Mouse (Mus musculus) heart, adult 2 months (tissue): ENCODE data around the gene Rab38. TPM values are rescaled to one million over a fixed set of nuclear protein-coding genes. Genes with fewer than 3 reads are reported as not detected.

ENCODE experiments used
- DNase-seq, 2 experiments: peaks; one replicate each; pipeline ENCODE4 v3.0.0; 2021
- H3K27ac ChIP-seq: fragments of 200-600 bp; 2 replicates; pipeline ENCODE4 v1.8.1; 2022
- H3K27me3 ChIP-seq: fragments of 200-500 bp; 2 replicates; pipeline ENCODE4 v1.6.1; 2012; ENCODE audit warnings: mild to moderate bottlenecking, low read length, inconsistent platforms, mixed read lengths; ENCODE audit not compliant: control insufficient read depth, insufficient read depth
- H3K36me3 ChIP-seq: fragments of 200-500 bp; 2 replicates; pipeline ENCODE4 v1.6.1; 2012; ENCODE audit warnings: low read length, inconsistent platforms; ENCODE audit not compliant: control insufficient read depth, insufficient read depth
- H3K4me1 ChIP-seq: fragments of 200-500 bp; 2 replicates; pipeline ENCODE4 v1.6.1; 2011; ENCODE audit warnings: low read length; ENCODE audit not compliant: control insufficient read depth, insufficient read depth
- H3K4me3 ChIP-seq: fragments of 200-600 bp; 2 replicates; pipeline ENCODE4 v1.8.1; 2022
- H3K79me2 ChIP-seq: fragments of 200-500 bp; replicated peaks from 2 replicates; pipeline ENCODE4 v1.6.1; 2012; ENCODE audit warnings: mild to moderate bottlenecking, inconsistent platforms, low read length, moderate library complexity, mixed read lengths; ENCODE audit not compliant: control insufficient read depth, insufficient read depth
- H3K9ac ChIP-seq: fragments of 200-500 bp; 2 replicates; pipeline ENCODE4 v1.6.1; 2012; ENCODE audit warnings: low read depth, mild to moderate bottlenecking, control low read depth, inconsistent platforms, low read length, mixed read lengths
- CTCF ChIP-seq: fragments of 200-600 bp; IDR thresholded peaks from 2 replicates; pipeline ENCODE4 v1.8.1; 2022; ENCODE audit warnings: antibody characterized with exemption, mild to moderate bottlenecking, moderate library complexity
- EP300 ChIP-seq: fragments of 200-500 bp; IDR thresholded peaks from 2 replicates; pipeline ENCODE4 v1.6.1; 2011; ENCODE audit warnings: low read depth, low read length, control low read depth; ENCODE audit not compliant: insufficient read depth
- POLR2A ChIP-seq: fragments of 200-500 bp; IDR thresholded peaks from 2 replicates; pipeline ENCODE4 v1.6.1; 2011; ENCODE audit warnings: mild to moderate bottlenecking, low read depth, low read length, control low read depth; ENCODE audit not compliant: insufficient read depth
- WGBS: fragments of 180-500 bp; shearing (Covaris S2); methylation state at CpG from one replicate; pipeline ENCODE4 v1.1.7; 2018; 5-methylcytosine and 5-hydroxymethylcytosine counted together
- intact Hi-C: fragments of 180-260 bp; cut with DNase I; formaldehyde crosslinking; loops from one replicate; pipeline ENCODE4 v1.15.1; 2025
- long read RNA-seq: library from polyadenylated mRNA; stranded (forward); transcript quantifications from one replicate; pipeline ENCODE4 v2.0.0, GENCODE M21; 2021
- polyA plus RNA-seq: library from polyadenylated mRNA; depleted of rRNA; stranded (reverse); fragments of >200 nt; gene quantifications from 2 replicates; pipeline ENCODE4 v1.2.3, GENCODE M21; 2012; rRNA removed
- total RNA-seq, 2 experiments: library from RNA; stranded (reverse); gene quantifications; 2 replicates each; pipeline ENCODE4 v1.2.3; 2021

Rab38 gene
- total RNA-seq (under 1 TPM in 1 of 2 experiments, not detected in 1; 0.16 TPM), polyA plus RNA-seq (0.23 TPM in 1 of 2 replicates, not detected in the other)
- long read RNA-seq, result 0 reads

DNA sequence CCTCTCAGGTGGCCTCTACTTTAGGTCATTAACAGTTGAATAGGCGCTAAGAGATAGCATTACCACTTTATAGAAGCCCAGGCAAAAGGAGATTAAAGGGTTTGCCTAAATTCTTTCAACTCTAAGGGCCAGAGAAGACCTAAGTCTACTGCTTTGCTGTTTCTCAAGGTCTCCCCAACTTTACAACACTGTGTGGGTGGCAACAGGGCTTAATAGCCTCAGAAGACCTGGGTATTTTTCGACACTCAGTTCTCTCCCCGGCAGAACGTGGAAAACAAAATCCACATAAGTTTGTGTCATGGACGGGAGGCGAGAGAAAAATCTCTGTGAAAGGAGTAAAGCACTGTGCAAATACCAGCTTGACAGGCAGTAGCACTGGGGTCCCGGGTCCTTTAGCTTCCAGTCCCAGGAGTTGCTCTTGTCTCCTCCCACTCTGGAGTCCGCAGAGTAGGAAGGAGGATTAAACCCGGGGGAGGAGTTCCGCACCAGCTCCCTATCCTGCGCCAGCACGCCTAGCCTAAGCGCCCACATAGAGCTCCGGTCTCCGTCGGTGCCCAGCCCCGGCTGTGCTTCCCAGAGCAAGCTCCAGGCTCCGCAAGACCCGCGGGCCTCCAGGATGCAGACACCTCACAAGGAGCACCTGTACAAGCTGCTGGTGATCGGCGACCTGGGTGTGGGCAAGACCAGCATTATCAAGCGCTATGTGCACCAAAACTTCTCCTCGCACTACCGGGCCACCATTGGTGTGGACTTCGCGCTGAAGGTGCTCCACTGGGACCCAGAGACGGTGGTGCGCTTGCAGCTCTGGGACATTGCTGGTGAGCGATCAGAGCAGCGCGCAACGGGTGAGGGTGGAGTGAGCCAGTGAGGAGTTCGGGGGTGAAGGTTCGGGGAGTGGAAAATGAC is at the start of gene Rab38:
Gene Rab38 (plus strand): TSS at position 488 of the 906 bp plus-strand sequence.
- intact Hi-C loops, result no loop called here
- no peak within 1 kb of the TSS for H3K9ac ChIP-seq
- no peak for TF ChIP-seq POLR2A
- TF ChIP-seq CTCF, result no peak
- no peak for TF ChIP-seq EP300
- peaks cover 3% of the 10 kb centered on the region; the same call in 1 of the 2 replicates for H3K27me3 ChIP-seq
- no peaks in the 10 kb centered on the region for H3K4me1 ChIP-seq
- H3K4me3 ChIP-seq, result peak within 1 kb of the TSS; percentile 1
- 3% methylated on average over 35 of the region's 35 CpGs for WGBS
- no peaks in the 10 kb centered on the region for H3K36me3 ChIP-seq
- H3K27ac ChIP-seq, result no peak within 1 kb of the TSS
- no peaks in the 10 kb centered on the region for H3K79me2 ChIP-seq
- DNase-seq, result peak; percentile 20 to 26

DNA sequence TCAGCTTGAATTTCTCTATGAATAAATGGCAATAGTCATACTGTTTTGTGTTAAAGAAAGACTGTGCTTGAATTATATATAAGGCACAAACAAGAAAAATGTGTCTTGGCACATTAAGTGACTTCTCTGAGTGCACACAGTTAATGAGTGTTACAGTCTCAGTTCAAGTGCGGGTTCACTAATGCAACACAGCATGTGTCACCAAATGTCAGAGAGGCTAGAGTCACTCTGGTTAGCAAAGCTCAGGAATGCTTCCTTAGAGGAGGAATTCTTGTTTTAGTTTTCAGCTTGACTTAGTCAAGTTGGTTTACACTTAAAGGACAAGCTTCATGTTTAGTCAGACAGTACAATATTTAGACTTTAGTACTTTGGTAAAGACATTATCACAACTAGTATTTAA is 35.5 kb upstream of the Rab38 start:
- H3K27me3 ChIP-seq, result no peaks in the 10 kb centered on the region
- TF ChIP-seq CTCF (no peak), POLR2A (no peak), EP300 (no peak)
- H3K4me1 ChIP-seq, result no peaks in the 10 kb centered on the region
- H3K36me3 ChIP-seq, result no peaks in the 10 kb centered on the region
- no peak overlapping the region for H3K4me3 ChIP-seq
- 73% methylated on average over 1 of the region's 1 CpGs for WGBS
- no peak overlapping the region for H3K9ac ChIP-seq
- H3K79me2 ChIP-seq, result no peaks in the 10 kb centered on the region
- H3K27ac ChIP-seq, result no peak overlapping the region
- no peak for DNase-seq
- intact Hi-C loops, result no loop called here

GRCm38 (mm10) chr7:88395745-88396144 is 34.3 kb upstream of the Rab38 start:
- H3K27ac ChIP-seq, result no peak overlapping the region
- DNase-seq, result no peak
- intact Hi-C loops, result no loop called here
- no peak overlapping the region for H3K4me3 ChIP-seq
- no peak for TF ChIP-seq EP300
- TF ChIP-seq POLR2A, result no peak
- no peak for TF ChIP-seq CTCF
- H3K79me2 ChIP-seq, result no peaks in the 10 kb centered on the region
- no peak overlapping the region for H3K9ac ChIP-seq
- no peaks in the 10 kb centered on the region for H3K36me3 ChIP-seq
- H3K4me1 ChIP-seq, result no peaks in the 10 kb centered on the region
- H3K27me3 ChIP-seq, result no peaks in the 10 kb centered on the region
- 44% methylated on average over 2 of the region's 2 CpGs for WGBS

GRCm38 (mm10) chr7:88405311-88405710 is 24.8 kb upstream of the Rab38 start:
- TF ChIP-seq EP300 (no peak), POLR2A (no peak)
- H3K27me3 ChIP-seq, result no peaks in the 10 kb centered on the region
- H3K27ac ChIP-seq, result no peak overlapping the region
- H3K4me3 ChIP-seq, result no peak overlapping the region
- no peaks in the 10 kb centered on the region for H3K36me3 ChIP-seq
- 95% methylated on average over 1 of the region's 1 CpGs for WGBS
- no peak for DNase-seq
- intact Hi-C loops, result no loop called here
- no peak overlapping the region for H3K9ac ChIP-seq
- no peaks in the 10 kb centered on the region for H3K4me1 ChIP-seq
- H3K79me2 ChIP-seq, result no peaks in the 10 kb centered on the region

DNA sequence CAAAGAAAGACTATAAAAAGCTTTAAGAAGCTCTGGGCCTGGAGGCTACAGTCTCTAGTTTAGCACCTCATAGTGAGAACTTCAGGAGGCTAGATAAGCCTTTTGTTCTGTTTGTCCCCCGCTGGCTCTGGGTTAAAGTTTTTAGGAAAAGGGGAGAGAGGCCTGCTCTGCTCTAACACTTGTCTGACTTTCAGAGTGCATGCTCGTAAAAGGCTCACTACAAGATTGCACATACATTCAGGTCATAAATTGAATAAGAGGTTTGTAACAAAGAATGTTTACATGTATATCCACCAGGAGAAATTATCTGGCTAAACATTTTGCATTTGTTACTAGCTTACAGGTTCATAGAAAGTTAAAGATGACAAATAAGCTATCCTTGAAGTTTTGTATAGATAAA is 23.6 kb upstream of the Rab38 start:
- H3K36me3 ChIP-seq, result no peaks in the 10 kb centered on the region
- H3K27me3 ChIP-seq, result no peaks in the 10 kb centered on the region
- H3K9ac ChIP-seq, result no peak overlapping the region
- H3K27ac ChIP-seq, result no peak overlapping the region
- intact Hi-C loops, result no loop called here
- H3K4me1 ChIP-seq, result no peaks in the 10 kb centered on the region
- H3K79me2 ChIP-seq, result no peaks in the 10 kb centered on the region
- WGBS, result 68% methylated on average over 2 of the region's 2 CpGs
- no peak for TF ChIP-seq POLR2A
- TF ChIP-seq EP300, result no peak
- no peak for TF ChIP-seq CTCF
- no peak overlapping the region for H3K4me3 ChIP-seq
- no peak for DNase-seq

DNA sequence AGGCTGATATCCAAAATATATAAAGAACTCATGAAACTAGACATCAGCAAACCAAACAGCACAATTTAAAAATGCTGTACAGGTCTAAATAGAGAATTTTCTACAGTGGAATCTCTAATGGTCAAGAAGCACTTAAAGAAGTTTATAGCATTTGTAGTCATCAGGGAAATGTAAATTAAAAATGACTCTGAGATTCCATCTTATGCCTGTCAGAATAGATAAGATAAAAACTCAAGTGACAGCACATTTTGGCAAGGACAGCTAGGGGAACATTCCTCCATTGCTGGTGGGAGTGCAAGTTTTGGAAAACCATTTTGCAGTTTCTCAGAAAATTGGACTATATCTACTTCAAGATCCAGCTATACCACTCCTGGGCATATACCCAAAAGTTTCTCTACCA is 8.3 kb upstream of the Rab38 start:
- no peaks in the 10 kb centered on the region for H3K27me3 ChIP-seq
- intact Hi-C loops, result no loop called here
- no peak overlapping the region for H3K27ac ChIP-seq
- DNase-seq, result no peak
- no peaks in the 10 kb centered on the region for H3K79me2 ChIP-seq
- no peaks in the 10 kb centered on the region for H3K36me3 ChIP-seq
- no peak for TF ChIP-seq EP300
- TF ChIP-seq CTCF, result no peak
- TF ChIP-seq POLR2A, result no peak
- H3K4me1 ChIP-seq, result no peaks in the 10 kb centered on the region
- no peak overlapping the region for H3K4me3 ChIP-seq
- H3K9ac ChIP-seq, result no peak overlapping the region
